Mouse (Mus musculus): ENCODE results near the gene Mboat1.

DNA sequence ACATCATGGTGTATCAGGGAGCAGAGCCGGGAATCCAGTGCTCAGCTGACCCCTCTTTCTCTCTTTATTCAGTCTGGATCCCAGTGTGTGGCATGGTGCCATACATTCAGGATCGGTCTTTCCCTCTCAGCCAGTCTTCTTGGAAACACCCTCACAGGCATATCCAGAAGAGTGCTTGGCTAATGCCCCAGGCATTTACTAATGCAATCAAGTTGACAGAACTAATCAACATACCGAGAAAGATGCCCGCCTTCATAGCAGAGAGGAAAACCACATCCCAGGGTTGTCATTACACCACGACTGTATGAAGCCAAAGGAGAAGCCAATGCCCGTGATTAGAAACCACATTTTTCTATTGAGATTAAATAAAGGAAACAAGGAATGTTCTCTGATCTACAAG, 41.1 kb downstream of the Mboat1 start:
- TF ChIP-seq CTCF (IDR thresholded peaks at IDR 0.05; ENCODE audit: low read depth) (no peak), EP300 (IDR thresholded peaks at IDR 0.05; ENCODE audit: low read depth) (no peak)

Data from heart, postnatal 0 days (tissue).